Mouse (Mus musculus) spleen, adult 10 weeks (tissue): Measurements from ENCODE around the gene Naa20. TPM values are rescaled to one million over a fixed set of nuclear protein-coding genes. Genes with fewer than 3 reads are reported as not detected.

ENCODE experiments used
- polyA plus RNA-seq: library from polyadenylated mRNA; stranded (reverse); fragments of 350-450 nt; fragmentation: Illumina TruSeq; extraction: RNeasy Lipid Tissue Mini Kit (QIAGEN cat#74804); gene quantifications from one replicate; pipeline ENCODE4 v1.2.3, GENCODE M21; 2015; ENCODE audit warnings: low replicate concordance; ENCODE audit not compliant: insufficient read depth

Naa20 gene
- polyA plus RNA-seq: 78.9 TPM

GRCm38 (mm10) chr2:145901861-145902260, at the start of gene Naa20:
Naa20 (plus strand) TSS chr2:145902099.

DNA sequence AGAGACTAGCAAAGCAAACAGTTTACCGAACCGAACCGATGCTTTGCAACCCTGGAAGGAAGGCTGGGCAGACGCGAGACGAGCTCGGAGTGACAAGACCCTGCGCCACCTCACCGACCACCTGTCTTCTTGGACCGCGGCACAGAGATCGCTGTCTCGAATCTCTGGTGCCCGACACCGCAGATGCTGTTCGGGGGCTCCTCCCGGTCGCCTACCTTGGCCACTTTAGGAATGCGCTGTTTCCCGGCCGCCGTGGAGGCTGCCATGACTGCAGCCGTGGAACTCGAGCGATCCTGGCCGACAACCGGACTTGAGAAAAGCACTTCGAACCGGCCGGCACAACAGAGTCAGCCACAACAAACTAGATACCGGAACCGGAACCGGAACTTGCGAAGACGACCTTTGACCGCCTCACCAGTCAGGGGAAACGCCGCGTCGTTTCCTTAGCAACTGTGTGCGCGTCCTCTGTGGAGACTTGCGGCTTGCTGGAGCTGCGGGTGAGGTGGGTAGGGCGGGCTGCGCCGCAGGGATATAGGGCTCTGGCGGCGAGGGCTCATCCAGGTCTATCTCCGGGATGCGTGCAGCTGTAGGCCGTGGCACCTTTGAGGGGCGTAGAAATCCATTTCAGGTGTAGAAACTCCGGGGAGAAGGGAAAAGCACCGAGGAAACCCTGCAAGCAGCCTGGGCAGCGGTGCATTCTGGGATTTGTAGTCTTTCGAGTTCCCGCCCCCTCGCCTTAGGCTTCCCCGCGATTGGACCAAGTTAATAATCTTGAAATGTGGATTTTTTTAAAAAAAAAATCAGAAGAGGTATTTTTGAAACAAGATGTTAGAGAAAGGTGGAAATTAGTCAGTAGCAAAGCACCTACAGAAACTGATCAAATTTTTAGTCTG, 32.7 kb downstream of the Naa20 start, which contains the start of the genes Cfap61 and Crnkl1:
Gene Cfap61, plus strand, starts transcription at position 446 of the 893 bp plus-strand sequence.
Gene Crnkl1, minus strand, starts transcription at position 676 of the 893 bp plus-strand sequence.

Other genes starting within 250 kb of the Naa20 start
- gene Rin2, start 226.9 kb upstream of the Naa20 start, polyA plus RNA-seq: 12.2 TPM
- 0.46 TPM for gene Cfap61, start 32.7 kb downstream of the Naa20 start, polyA plus RNA-seq
- gene Crnkl1, start 32.9 kb downstream of the Naa20 start, polyA plus RNA-seq: 34.7 TPM